Mouse (Mus musculus) thymus, adult 2 months (tissue): ENCODE measurements around the gene 1700029F12Rik.

Experiments
- CTCF ChIP-seq: fragments of 200-500 bp; IDR thresholded peaks from 2 replicates; pipeline ENCODE4 v1.5.1; 2012; ENCODE audit warnings: mild to moderate bottlenecking, control low read depth, low read length, moderate library complexity, borderline replicate concordance; ENCODE audit not compliant: control insufficient read depth, poor library complexity, insufficient read depth; ENCODE audit errors: extremely low read depth
- POLR2A ChIP-seq: fragments of 200-500 bp; IDR thresholded peaks from 2 replicates; pipeline ENCODE4 v1.6.1; 2012; ENCODE audit warnings: mild to moderate bottlenecking, low read length, control low read depth, moderate library complexity; ENCODE audit not compliant: control insufficient read depth, poor library complexity, insufficient read depth; ENCODE audit errors: extremely low read depth

- TF ChIP-seq CTCF = no peak
- no peak for TF ChIP-seq POLR2A
These were observed 40.7 kb downstream of the 1700029F12Rik start for GRCm38 (mm10) chr13:96993291-96993989.
